Mouse (Mus musculus) stomach, postnatal 0 days (tissue): Measurements from ENCODE around the gene Gemin5.

ENCODE experiments used
- CTCF ChIP-seq: IDR thresholded peaks from 2 replicates; pipeline ENCODE4 v1.5.1; 2016; ENCODE audit warnings: antibody characterized with exemption, low read depth, mild to moderate bottlenecking, moderate library complexity
- EP300 ChIP-seq: optimal IDR thresholded peaks from 2 replicates; pipeline ENCODE3; 2016; ENCODE audit warnings: antibody characterized with exemption

- TF ChIP-seq CTCF: no peak
- no peak for TF ChIP-seq EP300
Measured at GRCm38 (mm10) chr11:58134869-58135268, 33.5 kb downstream of the Gemin5 start.
